Mouse (Mus musculus): ENCODE results near the gene Atp2a3.

DNA sequence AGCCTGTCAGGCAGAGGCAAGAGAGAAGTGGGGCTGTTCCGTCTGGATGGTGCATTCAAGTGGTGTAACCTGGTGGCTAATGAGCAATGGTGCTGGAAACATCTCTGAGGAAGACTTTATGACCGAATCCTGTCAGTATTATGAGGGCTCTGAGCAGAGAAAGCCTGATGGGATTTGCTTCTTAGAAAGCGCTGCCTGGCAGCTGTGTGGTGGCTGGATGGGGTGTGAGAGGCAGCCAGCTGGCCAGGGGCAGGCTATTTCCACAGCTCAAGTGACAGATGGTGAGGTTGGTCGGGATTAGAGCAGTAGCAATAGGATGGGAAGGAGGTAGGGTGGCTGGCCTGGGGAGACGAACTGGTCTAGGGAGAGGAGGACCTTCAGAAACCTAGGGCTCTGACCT, 70.6 kb downstream of the Atp2a3 start:
- TF ChIP-seq CTCF (IDR thresholded peaks at IDR 0.05) (no peak), EP300 (IDR thresholded peaks at IDR 0.05) (no peak)
